Mouse (Mus musculus): ENCODE results near the gene Nxpe4.
"Not testable (repeated sequence)": the region's sequence is repeated elsewhere in the genome, so short reads cannot be mapped to it uniquely, and the experiment has no call there.

Gene Nxpe4

GRCm38 (mm10) chr9:48240431-48240830 is 78.6 kb downstream of the Nxpe4 start:
- no peak for DNase-seq (ENCODE audit: low read depth, low spot score)

- no peak for DNase-seq (ENCODE audit: low read depth, low spot score)
Measured at GRCm38 (mm10) chr9:48241791-48242190, 80.0 kb downstream of the Nxpe4 start.

DNA sequence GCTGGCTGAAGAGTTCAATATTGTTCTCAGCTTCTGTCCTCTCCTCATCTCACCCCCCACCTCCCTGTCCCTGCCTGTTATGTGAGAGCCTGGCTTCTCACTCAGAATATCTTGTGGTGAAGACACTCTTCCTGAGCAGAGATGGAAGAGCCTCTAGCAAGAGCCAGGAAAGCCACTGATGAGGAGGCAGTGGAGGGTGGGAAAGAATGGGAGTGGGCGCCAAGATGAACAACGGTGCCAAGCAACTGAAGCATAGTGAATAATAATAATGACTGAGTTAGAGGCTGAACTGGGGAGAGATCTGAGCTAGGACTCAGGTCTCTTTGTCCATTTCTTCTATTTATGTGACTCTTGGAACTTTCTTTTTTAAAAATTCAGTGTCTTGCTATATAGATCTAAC is 80.9 kb downstream of the Nxpe4 start:
- DNase-seq (ENCODE audit: low read depth, low spot score) = no peak

DNA sequence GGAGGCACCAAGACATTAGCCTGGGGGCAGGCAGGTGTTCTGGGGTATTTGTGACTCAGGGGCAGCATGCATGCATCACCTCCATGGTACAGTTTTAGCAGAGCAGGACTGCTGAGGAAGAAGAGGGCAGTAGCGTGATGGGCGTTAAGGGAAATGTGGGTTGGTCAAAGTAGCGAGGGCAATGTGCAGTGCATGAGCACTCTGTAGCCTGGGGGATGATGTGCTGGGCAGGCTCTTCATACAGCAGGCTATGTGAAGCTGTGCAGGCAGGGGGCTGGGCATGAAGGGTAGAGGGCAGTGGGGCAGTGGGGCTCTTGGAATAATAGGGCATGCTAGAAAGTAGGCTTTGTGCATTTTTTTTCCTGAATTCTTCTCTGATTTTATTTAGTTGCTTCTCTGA is 82.4 kb downstream of the Nxpe4 start:
- no peak for DNase-seq (ENCODE audit: low read depth, low spot score)

GRCm38 (mm10) chr9:48245525-48245924 is 83.7 kb downstream of the Nxpe4 start:
- no peak for DNase-seq (ENCODE audit: low read depth, low spot score)

- no peak for DNase-seq (ENCODE audit: low read depth, low spot score)
Measured at GRCm38 (mm10) chr9:48247276-48247675, 85.5 kb downstream of the Nxpe4 start.

GRCm38 (mm10) chr9:48252236-48252635 is 90.4 kb downstream of the Nxpe4 start:
- no peak for DNase-seq (ENCODE audit: low read depth, low spot score)

DNA sequence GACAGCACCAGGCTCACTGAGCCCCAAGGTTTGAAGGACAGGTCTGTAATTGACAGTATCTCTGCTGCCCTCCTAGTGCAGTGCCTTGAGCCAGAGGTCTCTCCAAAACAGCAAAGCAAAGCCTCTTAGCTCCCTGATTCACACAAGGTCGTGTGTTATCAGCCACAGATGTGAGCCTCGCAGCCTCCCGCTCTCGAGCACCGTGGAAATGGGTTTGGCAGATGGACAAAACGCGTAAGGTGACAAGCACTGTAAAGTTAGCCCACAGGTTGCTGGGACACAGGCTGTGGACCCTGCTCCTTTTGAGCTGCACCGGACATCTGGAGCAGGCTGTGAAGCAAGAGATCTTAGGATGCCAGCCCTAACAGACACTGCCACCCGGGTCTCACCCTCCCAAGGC is 95.2 kb downstream of the Nxpe4 start:
- no peak for DNase-seq (ENCODE audit: low read depth, low spot score)

GRCm38 (mm10) chr9:48257741-48258423 is 96.1 kb downstream of the Nxpe4 start:
- peak; percentile 41 for DNase-seq (ENCODE audit: low read depth, low spot score)

GRCm38 (mm10) chr9:48264616-48265015 is 102.8 kb downstream of the Nxpe4 start:
- DNase-seq (ENCODE audit: low read depth, low spot score) = no peak

- DNase-seq (ENCODE audit: low read depth, low spot score) = no peak
Measured at GRCm38 (mm10) chr9:48265491-48265890, 103.7 kb downstream of the Nxpe4 start.

GRCm38 (mm10) chr9:48266286-48267027 is 104.6 kb downstream of the Nxpe4 start:
- peak; percentile 69 for DNase-seq (ENCODE audit: low read depth, low spot score)

DNA sequence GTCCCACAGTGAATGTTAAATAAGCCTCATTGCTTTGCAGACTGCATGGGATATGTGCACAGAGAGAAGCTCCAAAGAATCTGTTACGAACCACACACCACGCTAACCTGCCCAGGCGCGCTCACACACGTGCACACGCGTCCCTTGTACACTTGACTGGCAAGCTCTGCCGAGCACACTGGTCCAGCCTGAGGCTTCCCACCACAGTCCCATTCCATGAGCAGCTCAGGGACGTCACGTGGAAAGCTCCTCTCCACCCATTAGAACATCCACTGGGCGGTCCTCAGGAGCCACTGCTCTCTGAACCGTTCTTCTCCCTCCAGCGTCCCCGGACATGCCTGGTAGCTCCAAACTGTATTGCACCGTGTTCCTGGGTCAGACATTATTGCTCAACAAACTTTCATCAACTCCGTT is 105.2 kb downstream of the Nxpe4 start:
- no peak for DNase-seq (ENCODE audit: low read depth, low spot score)

- no peak for DNase-seq (ENCODE audit: low read depth, low spot score)
Measured at GRCm38 (mm10) chr9:48267960-48268359, 106.1 kb downstream of the Nxpe4 start.

GRCm38 (mm10) chr9:48276831-48277230 is 115.0 kb downstream of the Nxpe4 start:
- no peak for DNase-seq (ENCODE audit: low read depth, low spot score)

GRCm38 (mm10) chr9:48284221-48284620 is 122.4 kb downstream of the Nxpe4 start:
- no peak for DNase-seq (ENCODE audit: low read depth, low spot score)

GRCm38 (mm10) chr9:48290281-48290680 is 128.5 kb downstream of the Nxpe4 start:
- DNase-seq (ENCODE audit: low read depth, low spot score) = peak; percentile 88

DNA sequence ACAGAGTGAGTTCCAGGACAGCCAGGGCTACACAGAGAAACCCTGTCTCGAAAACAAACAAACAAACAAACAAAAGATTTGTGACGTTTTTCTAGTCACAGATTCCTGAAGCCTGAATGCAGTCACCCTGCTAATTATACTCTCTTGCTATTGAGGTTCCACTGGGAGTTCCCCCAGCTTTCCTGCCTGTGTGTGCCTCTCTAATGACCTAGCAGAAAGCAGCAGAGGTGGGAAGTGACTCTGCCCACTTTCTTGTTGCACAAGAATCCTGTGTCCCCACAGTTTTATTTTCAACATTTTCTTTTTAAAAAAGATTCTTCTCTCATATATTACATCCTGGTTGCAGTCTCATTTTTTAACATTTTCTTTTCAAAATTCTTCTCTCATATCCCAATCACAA is 132.9 kb downstream of the Nxpe4 start:
- DNase-seq (ENCODE audit: low read depth, low spot score) = no peak

DNA sequence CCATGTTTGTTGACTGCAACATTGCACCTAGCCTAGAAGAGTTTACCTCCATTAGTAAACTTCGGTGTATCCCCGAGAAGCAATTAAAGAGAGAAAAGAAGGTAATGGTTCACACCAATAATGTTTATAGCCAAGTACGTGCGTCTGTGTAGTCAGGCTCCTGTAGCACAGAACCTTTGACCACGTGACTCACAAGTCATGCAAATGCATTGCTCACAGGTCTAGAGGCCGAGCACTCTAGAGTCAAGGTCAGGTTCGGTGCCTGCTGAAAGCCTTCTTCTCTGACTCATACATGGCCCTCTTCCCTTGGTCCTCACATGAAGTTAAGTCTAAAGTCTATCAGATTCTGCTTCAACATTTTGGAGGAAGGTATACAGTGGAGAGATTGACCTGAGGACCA is 137.2 kb downstream of the Nxpe4 start:
- DNase-seq (ENCODE audit: low read depth, low spot score) = no peak

- DNase-seq (ENCODE audit: low read depth, low spot score) = not testable (repeated sequence)
Measured at GRCm38 (mm10) chr9:48303564-48303963, 141.7 kb downstream of the Nxpe4 start.

GRCm38 (mm10) chr9:48311241-48311640 is 149.4 kb downstream of the Nxpe4 start:
- DNase-seq (ENCODE audit: low read depth, low spot score) = no peak

- DNase-seq (ENCODE audit: low read depth, low spot score) = no peak
Measured at GRCm38 (mm10) chr9:48314194-48314593, 152.4 kb downstream of the Nxpe4 start.

DNA sequence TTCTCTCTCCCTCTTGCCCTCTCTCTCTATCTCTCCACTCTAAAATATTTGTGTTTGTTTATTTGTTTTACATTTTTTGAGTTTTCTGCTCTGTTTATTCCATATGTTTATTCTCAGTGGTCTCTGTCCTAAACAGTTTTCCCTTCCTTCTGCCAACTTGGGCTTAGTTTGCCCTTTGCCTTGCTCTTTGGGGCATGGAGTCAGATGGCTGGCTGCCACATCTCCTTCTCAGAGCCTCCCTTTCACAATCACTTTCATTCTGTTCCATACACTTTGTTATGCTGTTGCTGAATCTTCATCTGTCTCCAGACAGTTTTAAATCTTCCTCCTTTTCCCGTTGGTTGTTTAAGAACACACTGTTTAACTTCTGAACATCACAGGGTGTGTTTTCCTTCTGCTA is 154.0 kb downstream of the Nxpe4 start:
- DNase-seq (ENCODE audit: low read depth, low spot score) = no peak

Measured in 3T3-L1 (cell line).